Mouse (Mus musculus): ENCODE measurements around the gene Hist1h2ab. TPM values are rescaled to one million over a fixed set of nuclear protein-coding genes. Genes with fewer than 3 reads are reported as not detected.
"Not testable (repeated sequence)": the region's sequence is repeated elsewhere in the genome, so short reads cannot be mapped to it uniquely, and the experiment has no call there.

The Hist1h2ab gene
- polyA plus RNA-seq, 1 experiment from 2014 or later: 7.2 TPM

DNA sequence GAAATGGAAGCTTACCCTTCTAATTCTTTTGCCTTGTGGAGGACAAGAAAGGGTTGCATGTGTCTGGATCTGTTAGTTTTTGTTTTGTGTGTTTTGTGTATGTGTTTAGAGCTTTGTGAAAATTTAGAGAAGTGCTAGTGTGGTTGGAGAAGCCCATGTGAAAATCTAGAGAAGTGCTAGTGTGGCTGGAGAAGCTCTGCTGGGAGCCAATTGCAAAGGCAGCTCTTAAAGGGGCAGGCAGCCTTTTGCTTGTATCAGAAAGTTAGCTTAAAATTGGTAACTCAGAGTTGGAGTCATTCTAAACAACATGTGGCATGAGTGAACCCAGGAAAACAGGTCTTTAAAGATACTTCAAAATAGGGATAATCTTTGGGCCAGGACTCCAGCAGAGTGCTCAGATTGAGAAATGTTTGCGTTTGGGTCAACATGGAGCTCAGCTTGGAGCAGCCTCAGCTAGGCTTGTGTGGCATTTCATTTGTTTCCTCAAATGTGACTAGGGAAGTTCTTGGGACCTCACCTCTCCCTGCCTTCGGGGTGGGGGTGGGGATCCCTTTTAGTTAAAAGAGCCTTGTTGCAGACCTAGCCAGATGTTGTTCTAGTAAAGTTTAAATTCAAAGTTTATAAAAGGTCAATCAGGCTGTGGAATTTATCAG, 33.2 kb upstream of the Hist1h2ab start:
- not testable (repeated sequence) for H3K9me3 ChIP-seq; H3K4me2 ChIP-seq; H3K27me3 ChIP-seq (replicated peaks); H3K4me3 ChIP-seq; H3K9ac ChIP-seq; ATAC-seq (replicated peaks); H3K27ac ChIP-seq; H3K36me3 ChIP-seq (replicated peaks); H3K4me1 ChIP-seq
- 18% methylated on average over 2 of the region's 2 CpGs for WGBS

DNA sequence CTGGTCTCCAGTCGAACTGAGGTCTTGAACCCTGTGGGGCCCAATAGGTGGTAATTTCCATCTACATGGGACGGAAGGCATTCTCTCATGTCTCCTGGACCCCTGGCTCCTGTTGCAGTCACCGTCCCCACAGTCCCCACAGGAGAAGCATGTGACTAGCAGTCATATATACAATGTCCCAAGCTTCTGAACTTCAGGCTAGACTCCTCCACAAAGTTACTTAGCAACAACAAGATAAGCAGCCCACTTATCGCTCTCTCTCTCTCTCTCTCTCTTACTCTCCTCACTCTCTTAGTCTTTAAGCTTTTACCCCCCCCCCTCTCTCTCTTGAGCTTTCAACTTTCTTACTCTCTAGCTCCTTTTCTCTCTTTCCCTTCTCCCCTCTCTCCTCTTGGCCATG, 26.7 kb upstream of the Hist1h2ab start:
- Histone ChIP-seq H3K4me2 (no peak overlapping the region), H3K4me1 (no peaks in the 10 kb centered on the region), H3K27me3 (replicated peaks) (no peaks in the 10 kb centered on the region), H3K36me3 (replicated peaks) (no peaks in the 10 kb centered on the region), H3K9me3 (no peaks in the 10 kb centered on the region), H3K27ac (no peak overlapping the region), H3K4me3 (no peak overlapping the region), H3K9ac (no peak overlapping the region)
- WGBS: 84% methylated on average over 4 of the region's 4 CpGs
- ATAC-seq (replicated peaks): no peak

DNA sequence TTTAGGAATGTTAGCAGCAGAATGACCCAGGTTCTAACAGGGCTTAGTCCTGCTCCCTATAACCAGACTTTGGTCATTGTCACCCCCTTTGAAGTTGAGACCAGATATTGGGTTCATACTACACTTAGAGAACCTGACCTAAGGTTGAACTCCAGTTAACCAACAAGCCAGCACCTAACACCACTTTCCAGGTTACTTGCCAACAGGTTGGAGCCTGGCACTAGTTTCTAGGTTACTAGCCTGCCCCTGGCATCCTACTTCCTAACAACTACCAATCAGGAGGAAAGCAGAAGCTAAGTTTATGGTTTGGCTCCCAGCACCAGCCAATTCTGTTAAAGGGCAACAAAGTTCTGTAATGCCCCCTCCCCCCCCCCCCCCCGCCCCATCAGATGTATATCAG, 25.7 kb upstream of the Hist1h2ab start:
- no peak for ATAC-seq (replicated peaks)
- Histone ChIP-seq H3K9ac (no peak overlapping the region), H3K9me3 (no peaks in the 10 kb centered on the region), H3K4me1 (no peaks in the 10 kb centered on the region), H3K4me2 (no peak overlapping the region), H3K4me3 (no peak overlapping the region), H3K36me3 (replicated peaks) (no peaks in the 10 kb centered on the region), H3K27ac (no peak overlapping the region), H3K27me3 (replicated peaks) (no peaks in the 10 kb centered on the region)
- no CpG with 5 or more reads among the region's 1 CpGs for WGBS

DNA sequence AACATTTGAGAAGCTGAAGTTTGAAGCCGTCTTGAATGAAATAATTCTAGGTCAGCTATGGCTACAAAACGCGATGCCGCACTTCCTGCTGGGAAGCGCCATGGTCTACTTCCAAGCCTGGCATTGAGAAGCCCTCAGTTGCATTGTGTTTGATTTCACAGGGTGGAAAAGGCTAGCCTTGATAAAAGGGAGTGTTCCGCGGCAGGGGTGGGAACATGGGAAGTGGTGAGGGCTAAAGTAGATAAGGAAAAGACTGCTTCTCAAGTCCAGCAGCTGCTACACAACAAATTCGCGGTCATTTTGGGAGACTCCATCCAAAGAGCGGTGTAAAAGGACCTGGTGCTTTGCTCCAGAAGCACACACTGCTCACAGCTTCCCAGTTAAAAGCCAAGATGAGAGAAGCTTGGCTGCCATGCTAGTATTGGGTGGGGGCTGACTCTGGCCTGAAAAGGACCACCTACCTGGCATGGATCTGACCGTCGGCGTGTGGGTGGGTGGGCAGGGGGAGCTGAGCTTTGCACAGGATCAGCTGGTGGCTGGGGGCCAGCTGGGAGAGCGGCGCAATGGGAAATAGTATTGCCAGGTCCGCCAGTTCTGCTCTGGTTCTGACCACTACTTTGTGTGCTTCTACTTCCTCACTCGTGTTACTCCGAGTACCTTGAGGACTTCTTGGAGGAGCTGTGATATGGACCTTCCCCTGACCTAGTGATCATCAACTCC, 22.3 kb upstream of the Hist1h2ab start:
- Histone ChIP-seq H3K4me3 (no peak overlapping the region), H3K36me3 (replicated peaks) (no peaks in the 10 kb centered on the region), H3K9ac (no peak overlapping the region), H3K27ac (no peak overlapping the region), H3K9me3 (no peaks in the 10 kb centered on the region), H3K4me2 (no peak overlapping the region), H3K4me1 (no peaks in the 10 kb centered on the region), H3K27me3 (replicated peaks) (no peaks in the 10 kb centered on the region)
- WGBS: 90% methylated on average over 18 of the region's 18 CpGs
- ATAC-seq (replicated peaks): no peak

DNA sequence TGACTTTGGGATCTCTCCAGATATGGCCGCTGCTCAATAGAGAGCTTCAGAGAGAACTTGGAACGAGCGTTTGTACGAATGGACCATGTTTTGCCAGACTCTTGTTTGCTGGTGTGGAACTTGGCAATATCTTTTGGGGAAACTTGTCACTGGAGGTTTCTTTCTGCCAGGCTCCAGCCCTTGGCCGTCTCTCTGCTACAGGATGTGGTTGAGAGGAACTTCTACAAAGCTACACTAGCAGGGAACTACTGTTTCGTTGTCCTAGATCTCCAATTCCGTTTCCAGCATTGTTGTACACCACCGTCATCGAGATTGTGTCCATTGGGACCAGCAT, 21.8 kb upstream of the Hist1h2ab start:
- H3K9ac ChIP-seq: no peak overlapping the region
- H3K36me3 ChIP-seq (replicated peaks): no peaks in the 10 kb centered on the region
- ATAC-seq (replicated peaks): no peak
- no peak overlapping the region for H3K27ac ChIP-seq
- no peaks in the 10 kb centered on the region for H3K9me3 ChIP-seq
- H3K4me2 ChIP-seq: no peak overlapping the region
- 94% methylated on average over 9 of the region's 9 CpGs for WGBS
- H3K4me1 ChIP-seq: no peaks in the 10 kb centered on the region
- no peaks in the 10 kb centered on the region for H3K27me3 ChIP-seq (replicated peaks)
- no peak overlapping the region for H3K4me3 ChIP-seq

DNA sequence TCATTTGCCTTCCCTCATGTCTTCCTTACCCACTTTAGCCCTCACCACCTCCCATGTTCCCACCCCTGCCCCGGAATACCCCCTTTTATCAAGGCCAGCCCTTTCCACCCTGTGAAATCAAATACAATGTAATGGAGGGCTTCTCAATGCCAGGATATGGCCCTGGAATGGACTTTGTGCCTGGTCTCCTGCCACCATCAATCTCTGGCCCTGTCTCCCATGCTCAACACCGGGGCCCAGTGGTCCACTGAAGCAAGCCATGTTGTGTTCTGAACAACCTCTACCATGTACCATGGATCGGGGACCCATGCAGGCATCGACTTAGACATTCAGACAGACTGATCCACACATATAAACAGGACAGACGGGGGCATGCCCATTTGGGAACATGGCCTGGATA, 21.2 kb upstream of the Hist1h2ab start:
- Histone ChIP-seq H3K9me3 (no peaks in the 10 kb centered on the region), H3K27ac (no peak overlapping the region), H3K27me3 (replicated peaks) (no peaks in the 10 kb centered on the region), H3K36me3 (replicated peaks) (no peaks in the 10 kb centered on the region), H3K9ac (no peak overlapping the region), H3K4me1 (no peaks in the 10 kb centered on the region), H3K4me2 (no peak overlapping the region), H3K4me3 (no peak overlapping the region)
- WGBS: 96% methylated on average over 5 of the region's 5 CpGs
- no peak for ATAC-seq (replicated peaks)

DNA sequence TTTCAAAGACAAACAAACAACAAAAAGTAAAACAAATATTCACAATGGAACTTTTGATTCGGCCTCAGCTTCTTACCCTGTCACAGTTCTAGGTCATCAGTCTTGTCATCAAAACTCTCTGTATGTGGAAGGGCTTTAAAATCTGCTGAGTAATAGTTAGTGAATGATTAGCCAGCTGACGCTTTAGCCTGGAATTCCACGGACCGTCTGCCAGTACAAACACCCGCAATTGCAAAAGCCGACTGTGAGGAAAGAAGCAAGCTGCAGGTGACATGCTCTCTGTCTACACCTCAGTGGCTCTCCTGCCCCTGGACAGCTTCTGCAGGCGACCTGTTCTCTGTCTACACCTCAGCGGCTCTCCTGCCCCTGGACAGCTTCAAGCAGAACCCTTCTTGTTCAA, 20.4 kb upstream of the Hist1h2ab start:
- 66% methylated on average over 8 of the region's 8 CpGs for WGBS
- H3K4me1 ChIP-seq: no peaks in the 10 kb centered on the region
- no peak for ATAC-seq (replicated peaks)

DNA sequence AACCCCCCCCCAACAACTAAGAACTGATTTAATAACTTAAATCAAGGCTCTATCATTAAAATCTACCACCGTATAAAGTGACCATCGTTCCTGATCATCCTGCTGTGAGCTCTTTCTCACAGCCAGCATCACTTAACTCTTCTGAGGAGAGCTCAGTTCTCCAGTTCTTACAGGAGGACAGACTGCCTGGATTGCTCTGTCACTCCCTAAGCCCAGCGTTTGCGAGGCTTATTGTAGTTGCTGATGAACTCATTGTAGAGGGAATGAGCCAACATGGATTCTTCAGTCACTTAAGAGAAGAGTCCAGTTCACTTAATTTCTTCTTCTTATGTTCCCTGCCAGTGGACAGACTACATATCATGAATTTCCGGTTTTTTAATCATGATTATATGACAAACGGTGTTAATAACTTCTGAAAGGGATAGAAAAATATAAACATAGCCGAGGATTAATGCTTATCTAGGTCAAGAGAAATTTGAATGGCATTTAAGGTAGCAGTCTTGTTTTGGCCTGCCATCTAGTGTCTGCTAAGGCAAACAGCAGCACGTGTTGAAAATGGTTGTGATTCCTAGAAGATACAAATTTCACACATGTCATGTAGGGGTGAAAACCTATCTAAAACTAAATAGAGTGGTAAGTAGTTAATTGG, 18.6 kb upstream of the Hist1h2ab start:
- H3K27ac ChIP-seq: no peak overlapping the region
- WGBS: 25% methylated on average over 8 of the region's 8 CpGs
- peak; percentile 48; the same call in 1 of the 2 replicates for ATAC-seq (replicated peaks)
- H3K27me3 ChIP-seq (replicated peaks): no peaks in the 10 kb centered on the region
- H3K9me3 ChIP-seq: no peaks in the 10 kb centered on the region
- H3K4me1 ChIP-seq: no peaks in the 10 kb centered on the region
- H3K9ac ChIP-seq: no peak overlapping the region
- H3K4me3 ChIP-seq: no peak overlapping the region
- no peaks in the 10 kb centered on the region for H3K36me3 ChIP-seq (replicated peaks)
- no peak overlapping the region for H3K4me2 ChIP-seq

More for the DNA sequence above, 20.4 kb upstream of the Hist1h2ab start:
- H3K4me2 ChIP-seq: no peak overlapping the region
- no peaks in the 10 kb centered on the region for H3K27me3 ChIP-seq (replicated peaks)
- no peak overlapping the region for H3K9ac ChIP-seq
- H3K27ac ChIP-seq: no peak overlapping the region
- no peaks in the 10 kb centered on the region for H3K9me3 ChIP-seq
- no peaks in the 10 kb centered on the region for H3K36me3 ChIP-seq (replicated peaks)
- no peak overlapping the region for H3K4me3 ChIP-seq

DNA sequence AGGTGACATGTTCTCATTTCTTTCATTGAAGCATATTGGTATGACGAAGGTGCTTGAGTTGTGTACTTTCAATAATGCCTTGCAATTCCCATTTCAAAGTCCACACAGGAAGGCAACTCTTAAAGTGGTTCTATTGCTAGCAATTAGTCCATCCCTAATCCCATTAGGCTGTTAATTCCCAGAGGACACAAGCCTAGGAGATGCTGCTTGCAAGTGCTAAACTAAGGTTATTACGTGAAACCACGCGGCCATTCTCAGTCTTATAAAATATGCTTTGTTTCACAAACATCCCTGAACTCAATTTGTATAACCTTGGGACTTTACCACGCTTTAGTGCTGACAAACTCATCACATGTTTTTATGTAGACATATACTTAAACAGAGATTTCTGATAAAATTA, 13.8 kb upstream of the Hist1h2ab start:
- Histone ChIP-seq H3K4me1 (peaks cover 22% of the 10 kb centered on the region), H3K4me3 (no peak overlapping the region), H3K27ac (no peak overlapping the region), H3K27me3 (replicated peaks) (no peaks in the 10 kb centered on the region), H3K9ac (no peak overlapping the region), H3K4me2 (no peak overlapping the region), H3K36me3 (replicated peaks) (no peaks in the 10 kb centered on the region), H3K9me3 (no peaks in the 10 kb centered on the region)
- 64% methylated on average over 5 of the region's 5 CpGs for WGBS
- ATAC-seq (replicated peaks): no peak

DNA sequence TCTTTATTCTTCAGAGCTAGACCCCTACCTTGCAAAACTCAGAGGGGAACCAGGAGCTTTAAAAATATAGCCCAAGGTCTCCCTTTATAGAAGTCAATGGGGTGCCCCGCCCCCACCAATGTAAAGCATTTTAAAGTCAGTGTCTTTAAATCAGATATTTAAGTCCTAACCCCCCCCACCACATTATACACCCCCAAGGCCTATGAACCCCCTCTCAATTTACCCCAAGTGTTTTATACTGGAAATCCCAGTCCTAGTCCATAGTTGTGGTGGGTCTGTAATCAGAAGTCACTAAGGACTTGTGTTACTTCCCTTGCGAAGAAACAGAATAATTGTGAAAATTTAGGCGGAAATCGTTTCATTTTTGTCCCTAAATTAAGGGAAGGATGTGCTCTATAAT, 12.9 kb upstream of the Hist1h2ab start:
- Histone ChIP-seq H3K4me2 (peak overlapping the region; percentile 98), H3K27me3 (replicated peaks) (no peaks in the 10 kb centered on the region), H3K9ac (peak overlapping the region; percentile 38; the same call in 1 of the 2 replicates), H3K9me3 (no peaks in the 10 kb centered on the region), H3K4me1 (peaks cover 22% of the 10 kb centered on the region), H3K27ac (peak overlapping the region; percentile 45; the same call in 1 of the 2 replicates), H3K36me3 (replicated peaks) (no peaks in the 10 kb centered on the region), H3K4me3 (peak overlapping the region; percentile 51; the same call in 1 of the 2 replicates)
- ATAC-seq (replicated peaks): no peak
- WGBS: 23% methylated on average over 4 of the region's 4 CpGs

DNA sequence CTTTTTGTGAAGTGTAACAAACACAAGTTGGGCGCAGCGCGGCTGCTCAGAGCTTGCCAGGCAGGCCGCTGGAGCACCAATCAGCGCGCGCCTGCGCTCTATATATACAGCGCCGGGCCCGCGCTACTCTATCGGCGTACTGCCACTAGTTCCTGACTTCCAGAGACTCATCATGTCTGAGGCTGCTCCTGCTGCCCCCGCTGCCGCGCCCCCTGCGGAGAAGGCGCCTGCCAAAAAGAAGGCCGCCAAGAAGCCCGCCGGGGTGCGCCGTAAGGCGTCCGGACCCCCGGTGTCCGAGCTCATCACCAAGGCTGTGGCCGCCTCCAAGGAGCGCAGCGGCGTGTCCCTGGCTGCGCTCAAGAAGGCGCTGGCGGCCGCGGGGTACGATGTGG, 12.3 kb upstream of the Hist1h2ab start, which contains the start of gene Hist1h1c:
TSS of gene Hist1h1c (plus strand) at position 132 of the 392 bp plus-strand sequence.
- Histone ChIP-seq H3K4me2 (peak within 1 kb of the TSS; percentile 98), H3K27me3 (replicated peaks) (no peaks in the 10 kb centered on the region), H3K4me3 (peak within 1 kb of the TSS; percentile 51), H3K27ac (peak within 1 kb of the TSS; percentile 78), H3K36me3 (replicated peaks) (no peaks in the 10 kb centered on the region), H3K9ac (peak within 1 kb of the TSS; percentile 38), H3K4me1 (peaks cover 22% of the 10 kb centered on the region), H3K9me3 (no peaks in the 10 kb centered on the region)
- 0% methylated on average over 38 of the region's 38 CpGs for WGBS
- peak; percentile 95 for ATAC-seq (replicated peaks)

DNA sequence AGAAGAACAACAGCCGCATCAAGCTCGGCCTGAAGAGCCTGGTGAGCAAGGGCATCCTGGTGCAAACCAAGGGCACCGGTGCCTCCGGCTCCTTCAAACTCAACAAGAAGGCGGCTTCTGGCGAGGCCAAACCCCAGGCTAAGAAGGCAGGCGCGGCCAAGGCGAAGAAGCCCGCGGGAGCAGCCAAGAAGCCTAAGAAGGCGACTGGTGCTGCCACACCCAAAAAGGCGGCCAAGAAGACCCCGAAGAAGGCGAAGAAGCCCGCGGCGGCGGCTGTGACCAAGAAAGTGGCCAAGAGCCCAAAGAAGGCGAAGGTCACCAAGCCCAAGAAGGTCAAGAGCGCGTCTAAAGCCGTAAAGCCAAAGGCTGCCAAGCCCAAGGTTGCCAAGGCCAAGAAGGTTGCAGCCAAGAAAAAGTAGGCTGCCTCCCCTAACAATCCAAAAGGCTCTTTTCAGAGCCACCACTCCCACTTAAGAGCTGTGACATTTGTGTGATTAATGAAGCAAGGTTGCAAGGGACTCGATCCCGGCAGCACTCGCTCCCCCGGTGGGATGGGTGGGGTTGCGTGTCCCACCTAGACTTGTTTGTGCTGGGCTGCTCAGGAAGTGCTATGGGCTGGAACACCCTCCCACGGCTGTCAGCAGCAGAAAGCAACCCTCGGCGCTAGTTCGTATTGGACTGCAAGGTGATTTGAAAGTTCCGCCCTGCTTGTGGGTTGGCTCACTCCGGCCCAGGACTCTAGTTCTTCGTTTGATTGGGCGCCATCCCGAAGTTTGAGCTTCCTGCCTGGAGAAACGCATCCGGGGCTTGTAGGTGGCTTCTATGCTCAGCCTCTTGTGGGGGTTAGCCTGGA, 11.6 kb upstream of the Hist1h2ab start:
- H3K4me1 ChIP-seq: peaks cover 22% of the 10 kb centered on the region
- peak overlapping the region; percentile 51 for H3K4me3 ChIP-seq
- under 1% methylated on average over 39 of the region's 39 CpGs for WGBS
- H3K36me3 ChIP-seq (replicated peaks): no peaks in the 10 kb centered on the region
- H3K9ac ChIP-seq: peak overlapping the region; percentile 38
- no peaks in the 10 kb centered on the region for H3K9me3 ChIP-seq
- H3K4me2 ChIP-seq: peak overlapping the region; percentile 98
- no peaks in the 10 kb centered on the region for H3K27me3 ChIP-seq (replicated peaks)
- peak overlapping the region; percentile 78 for H3K27ac ChIP-seq
- peak; percentile 91 for ATAC-seq (replicated peaks)

Measured in midbrain, embryonic 15.5 days (tissue).